Mouse (Mus musculus) limb, embryonic 14.5 days (tissue): ENCODE results near the gene Gm42372. TPM values are rescaled to one million over a fixed set of nuclear protein-coding genes. Genes with fewer than 3 reads are reported as not detected.
A peak's percentile ranks its signal among the peaks of the same experiment; 100 is the strongest.

Experiments
- ATAC-seq: fragments of 200-750 bp; cut with Nextera tagmentation; 2 replicates; pipeline ENCODE4 v1.8.0; 2017; ENCODE audit warnings: low read depth, moderate number of reproducible peaks, moderate TSS enrichment; ENCODE audit not compliant: low FRiP score
- DNase-seq: peaks from one replicate; pipeline ENCODE4 v3.0.0-alpha.2; 2015; ENCODE audit warnings: low spot score
- H3K27ac ChIP-seq: fragments of 300-500 bp; sonication (generic); replicated peaks from 2 replicates; pipeline ENCODE4 v1.5.1; 2014; ENCODE audit warnings: low read depth, mild to moderate bottlenecking, low read length, moderate library complexity, mixed read lengths
- H3K27me3 ChIP-seq: fragments of 300-500 bp; sonication (generic); 2 replicates; pipeline ENCODE4 v1.6.1; 2014; ENCODE audit warnings: low read length, mixed read lengths; ENCODE audit not compliant: control insufficient read depth, insufficient read depth
- H3K36me3 ChIP-seq: fragments of 300-500 bp; sonication (generic); 2 replicates; pipeline ENCODE4 v1.6.1; 2014; ENCODE audit warnings: mild to moderate bottlenecking, low read length, moderate library complexity, mixed read lengths; ENCODE audit not compliant: control insufficient read depth, insufficient read depth
- H3K4me1 ChIP-seq: fragments of 300-500 bp; sonication (generic); 2 replicates; pipeline ENCODE4 v1.6.1; 2014; ENCODE audit warnings: antibody characterized with exemption, low read length, mixed read lengths; ENCODE audit not compliant: control insufficient read depth, insufficient read depth
- H3K4me2 ChIP-seq: fragments of 300-500 bp; sonication (generic); replicated peaks from 2 replicates; pipeline ENCODE4 v1.6.1; 2014; ENCODE audit warnings: low read depth, mild to moderate bottlenecking, low read length, moderate library complexity; ENCODE audit not compliant: severe bottlenecking
- H3K4me3 ChIP-seq: fragments of 300-500 bp; sonication (generic); replicated peaks from 2 replicates; pipeline ENCODE4 v1.5.1; 2014; ENCODE audit warnings: low read length
- H3K9ac ChIP-seq: fragments of 300-500 bp; sonication (generic); 2 replicates; pipeline ENCODE4 v1.6.1; 2014; ENCODE audit warnings: mild to moderate bottlenecking, low read depth, low read length, moderate library complexity; ENCODE audit not compliant: severe bottlenecking
- H3K9me3 ChIP-seq: fragments of 300-500 bp; sonication (generic); 2 replicates; pipeline ENCODE4 v1.6.1; 2016; ENCODE audit warnings: low read length; ENCODE audit not compliant: control insufficient read depth
- POLR2A ChIP-seq: fragments of 200-500 bp; IDR thresholded peaks from 2 replicates; pipeline ENCODE4 v1.8.0; 2012; ENCODE audit warnings: inconsistent platforms, mild to moderate bottlenecking, moderate library complexity, borderline replicate concordance; ENCODE audit not compliant: insufficient read depth, insufficient read length; ENCODE audit errors: extremely low read depth
- WGBS: fragments of 180-500 bp; shearing (Covaris S2); extraction: QIAGEN DNeasy Blood & Tissue Kit; methylation state at CpG from one replicate; pipeline ENCODE4 v1.1.7; 2014; 5-methylcytosine and 5-hydroxymethylcytosine counted together
- polyA plus RNA-seq, 2 experiments: library from polyadenylated mRNA; depleted of rRNA in 1 of 2; stranded (reverse) in 1 of 2; unstranded in 1 of 2; fragments of >200 nt; fragmentation: Nextera tagmentation in 1 of 2; extraction: Ambion mirVana in 1 of 2; gene quantifications; 2 replicates each; pipeline versions ENCODE4 v1.2.1 to v1.2.3; 2012 to 2014

Gm42372 gene
- 0.29 and 0.34 TPM in 2 replicates for polyA plus RNA-seq (2012; rRNA removed)
- 0.17 and 0.23 TPM in 2 replicates for polyA plus RNA-seq (2014; fragmentation: Nextera tagmentation; extraction: Ambion mirVana)

DNA sequence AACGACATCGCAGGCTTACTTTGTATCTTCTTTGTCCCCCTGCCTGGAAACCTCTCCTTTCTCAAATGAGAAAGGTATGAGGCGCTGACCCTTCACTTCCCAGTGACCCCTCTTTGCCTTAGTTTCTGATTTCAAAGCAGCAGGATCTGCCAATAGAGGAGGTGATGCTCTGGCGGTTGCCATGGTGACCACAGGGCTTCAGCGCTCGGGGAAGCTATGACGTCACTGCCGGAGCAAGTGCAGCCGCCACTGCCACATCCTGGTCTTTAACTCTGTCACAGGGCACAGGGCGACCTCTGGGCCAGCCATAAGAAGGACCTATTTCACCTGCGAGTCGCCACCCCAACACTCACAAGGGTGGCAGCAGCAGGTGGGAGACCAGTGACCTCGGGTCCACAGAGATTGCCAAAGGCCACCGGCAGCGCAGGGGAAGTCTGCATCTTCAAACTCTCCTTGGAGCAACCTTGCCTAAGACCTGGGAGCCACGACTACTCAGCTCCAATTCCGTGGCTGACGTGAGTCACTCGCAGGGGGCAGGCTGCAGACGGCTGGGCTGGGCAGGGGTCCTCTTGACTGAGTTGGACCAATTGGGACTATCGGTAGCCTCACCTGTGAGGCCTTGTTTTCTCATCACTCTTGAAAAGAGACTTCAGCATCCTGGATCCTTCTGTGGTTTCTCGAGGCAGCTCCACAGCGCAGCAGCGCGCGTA lies at the start of gene Gm42372:
Gene Gm42372 (plus strand): TSS at position 228 of the 710 bp plus-strand sequence.
- ATAC-seq, result peak; percentile 23; the same call in 1 of the 2 replicates

DNA sequence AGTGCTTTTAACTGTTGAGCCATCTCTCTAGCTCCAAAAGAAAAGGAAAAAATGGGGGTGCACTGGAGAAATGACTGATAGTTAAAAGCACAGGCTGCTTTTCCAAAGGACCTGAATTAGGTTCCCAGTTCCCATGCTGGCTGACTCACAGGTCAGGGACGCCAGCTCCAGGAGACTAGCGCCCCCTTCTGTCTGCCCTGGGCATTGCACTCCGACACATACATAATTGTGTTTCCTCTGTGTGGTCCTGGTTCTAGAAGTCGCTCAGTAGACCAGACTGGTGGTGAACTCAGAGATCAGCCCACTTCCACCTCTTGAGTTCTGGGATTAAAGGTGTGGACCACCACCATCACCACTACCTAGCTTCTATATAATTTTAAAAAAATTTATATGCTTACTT lies 45.6 kb upstream of the Gm42372 start:
- 45% methylated on average over 4 of the region's 4 CpGs for WGBS
- no peaks in the 10 kb centered on the region for H3K9me3 ChIP-seq
- ATAC-seq, result no peak
- no peaks in the 10 kb centered on the region for H3K27me3 ChIP-seq
- DNase-seq, result no peak
- H3K4me3 ChIP-seq, result no peak overlapping the region
- TF ChIP-seq POLR2A, result no peak
- H3K4me2 ChIP-seq, result no peak overlapping the region
- H3K4me1 ChIP-seq, result peaks cover 11% of the 10 kb centered on the region
- no peaks in the 10 kb centered on the region for H3K36me3 ChIP-seq
- H3K9ac ChIP-seq, result no peak overlapping the region
- no peak overlapping the region for H3K27ac ChIP-seq

More for the DNA sequence above, at the start of gene Gm42372:
- H3K27me3 ChIP-seq, result no peaks in the 10 kb centered on the region
- TF ChIP-seq POLR2A, result no peak
- 22% methylated on average over 26 of the region's 26 CpGs for WGBS
- H3K36me3 ChIP-seq, result no peaks in the 10 kb centered on the region
- DNase-seq, result peak; percentile 26
- H3K4me3 ChIP-seq, result peak within 1 kb of the TSS; percentile 14; the same call in 1 of the 2 replicates
- peaks cover 31% of the 10 kb centered on the region for H3K4me1 ChIP-seq
- peak within 1 kb of the TSS; percentile 39 for H3K4me2 ChIP-seq
- H3K9ac ChIP-seq, result 0 out of 2 replicates have a peak within 1 kb of the TSS, but pooled peaks have one; percentile 25
- no peaks in the 10 kb centered on the region for H3K9me3 ChIP-seq
- H3K27ac ChIP-seq, result no peak within 1 kb of the TSS

DNA sequence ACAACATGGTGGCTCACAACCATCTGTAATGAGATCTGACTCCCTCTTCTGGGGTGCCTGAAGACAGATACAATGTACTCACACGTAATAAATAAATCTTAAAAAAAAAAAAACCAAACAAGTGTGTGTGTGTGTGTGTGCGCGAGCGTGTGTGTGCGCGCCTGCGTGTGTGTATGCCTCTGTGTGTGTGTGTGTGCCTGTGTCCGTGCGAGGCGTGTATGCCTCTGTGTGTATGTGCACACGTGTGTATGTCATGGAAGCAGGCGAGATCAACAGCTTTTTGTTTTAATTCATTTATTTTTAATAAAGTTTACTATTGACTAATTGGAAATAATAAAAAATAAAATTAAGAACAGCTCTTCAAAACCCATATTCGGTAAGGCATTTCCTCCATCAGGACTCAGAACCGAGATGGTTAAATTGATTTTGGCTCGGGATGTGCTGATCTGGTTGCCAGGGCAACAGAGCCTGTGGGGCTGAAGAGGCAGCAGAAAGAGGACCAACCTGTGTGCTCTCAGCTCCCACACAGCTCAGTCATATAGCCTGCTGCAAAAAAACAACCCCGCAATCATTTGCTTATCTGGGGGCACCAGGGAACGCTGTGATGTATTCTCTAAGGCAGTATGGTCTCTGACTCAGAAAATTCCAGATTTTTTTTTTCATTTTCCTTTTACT lies 44.6 kb upstream of the Gm42372 start:
- H3K36me3 ChIP-seq, result no peaks in the 10 kb centered on the region
- peaks cover 11% of the 10 kb centered on the region for H3K4me1 ChIP-seq
- DNase-seq (no peak), ATAC-seq (peak; percentile 76)
- H3K4me2 ChIP-seq, result no peak overlapping the region
- no peak overlapping the region for H3K9ac ChIP-seq
- H3K4me3 ChIP-seq, result no peak overlapping the region
- WGBS, result 66% methylated on average over 17 of the region's 17 CpGs
- H3K27ac ChIP-seq, result no peak overlapping the region
- no peaks in the 10 kb centered on the region for H3K27me3 ChIP-seq
- no peak for TF ChIP-seq POLR2A
- no peaks in the 10 kb centered on the region for H3K9me3 ChIP-seq

DNA sequence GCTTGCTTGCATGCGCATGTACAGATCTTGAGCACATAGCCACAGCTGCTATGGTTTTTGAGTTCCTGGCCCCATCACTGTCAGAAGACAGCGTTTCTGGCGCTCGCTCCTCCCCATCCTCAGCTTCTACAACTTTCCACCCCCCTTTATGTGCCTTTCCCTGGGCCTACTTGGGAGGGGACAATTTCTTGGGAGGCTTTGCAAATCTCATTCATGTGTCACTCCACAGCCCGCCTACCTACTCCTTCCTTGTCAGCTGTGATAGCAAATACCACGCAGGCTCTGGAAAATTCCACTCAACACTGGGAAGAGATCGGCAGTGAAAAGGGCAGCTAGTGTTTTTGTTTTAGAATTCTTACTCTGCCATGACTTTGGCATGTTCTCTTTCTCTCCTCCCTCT lies 42.6 kb upstream of the Gm42372 start:
- ATAC-seq (no peak), DNase-seq (no peak)
- no peak for TF ChIP-seq POLR2A
- no peak overlapping the region for H3K9ac ChIP-seq
- no peak overlapping the region for H3K4me3 ChIP-seq
- 51% methylated on average over 7 of the region's 7 CpGs for WGBS
- H3K36me3 ChIP-seq, result no peaks in the 10 kb centered on the region
- peaks cover 4% of the 10 kb centered on the region; the same call in 1 of the 2 replicates for H3K27me3 ChIP-seq
- no peak overlapping the region for H3K4me2 ChIP-seq
- peaks cover 20% of the 10 kb centered on the region for H3K4me1 ChIP-seq
- H3K27ac ChIP-seq, result peak overlapping the region; percentile 67
- no peaks in the 10 kb centered on the region for H3K9me3 ChIP-seq

DNA sequence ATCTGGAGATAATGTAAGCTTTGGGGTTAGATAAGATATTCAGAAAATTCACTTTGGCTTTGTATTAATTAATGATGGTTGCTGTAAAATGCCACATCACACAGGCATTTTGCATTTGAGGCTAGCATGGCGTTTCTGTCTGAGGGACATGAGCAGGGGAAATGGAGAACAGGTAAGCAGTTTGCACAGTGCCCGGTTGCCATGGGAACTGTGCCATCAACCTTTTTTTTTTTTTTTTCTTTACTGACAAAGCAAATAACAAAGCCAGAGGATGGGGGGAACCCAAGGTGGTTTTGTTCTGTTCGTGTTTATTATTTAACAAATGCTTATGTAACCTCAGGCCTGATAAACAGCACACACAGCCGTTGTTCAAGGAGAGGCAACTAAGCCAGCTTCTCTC lies 40.0 kb upstream of the Gm42372 start:
- peaks cover 27% of the 10 kb centered on the region for H3K27me3 ChIP-seq
- TF ChIP-seq POLR2A, result no peak
- no peaks in the 10 kb centered on the region for H3K36me3 ChIP-seq
- no peak overlapping the region for H3K9ac ChIP-seq
- DNase-seq, result no peak
- peaks cover 42% of the 10 kb centered on the region for H3K4me1 ChIP-seq
- H3K4me2 ChIP-seq, result no peak overlapping the region
- no peak overlapping the region for H3K4me3 ChIP-seq
- no peak for ATAC-seq
- H3K27ac ChIP-seq, result no peak overlapping the region
- no peaks in the 10 kb centered on the region for H3K9me3 ChIP-seq
- 63% methylated on average over 4 of the region's 4 CpGs for WGBS
